9 mouse cellular contexts compared by ENCODE assay signal in the genomic region with DNA sequence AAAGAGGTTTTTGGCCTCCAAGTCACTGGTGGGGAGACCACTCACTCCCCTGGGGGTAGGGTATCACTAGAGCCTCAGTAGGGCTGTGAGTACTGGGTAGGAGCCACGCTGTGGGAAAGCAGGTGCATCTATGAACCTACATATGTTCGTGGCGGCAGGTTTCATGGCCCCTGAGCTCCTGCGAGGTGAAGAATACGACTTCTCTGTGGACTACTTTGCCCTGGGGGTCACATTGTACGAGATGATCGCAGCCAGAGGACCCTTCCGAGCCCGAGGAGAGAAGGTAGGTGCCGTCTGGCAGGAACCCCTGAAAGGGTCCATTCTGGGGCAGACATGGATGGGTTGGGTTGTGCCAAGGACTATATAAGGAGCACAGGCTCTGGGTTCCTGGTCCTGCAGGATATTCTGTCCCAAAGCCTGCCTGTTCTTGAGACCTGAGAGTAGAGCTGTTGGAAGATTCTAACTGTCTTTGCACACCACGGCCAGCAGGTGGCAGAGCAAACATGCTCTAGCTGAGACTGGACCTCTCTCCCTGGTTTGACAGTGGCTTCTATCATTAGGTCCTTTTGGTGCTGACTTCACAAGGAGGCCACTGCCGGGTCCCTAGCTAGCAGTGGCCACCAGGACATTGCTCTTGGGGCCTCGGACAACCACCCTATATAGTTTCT. TPM values are rescaled to one million over a fixed set of nuclear protein-coding genes. Genes with fewer than 3 reads are reported as not detected.
A peak's percentile ranks its signal among the peaks of the same experiment; 100 is the strongest.
DNase-seq lines count a peak whose midpoint lies in the region; ATAC-seq lines count a peak whose summit lies in the region.
"Had no signal": no experiment of that assay in that cellular context is flagged by ENCODE, and none has a peak within 500 bp of the region (broad histone marks: within the 10 kb centered on the region; RNA-seq: fewer than 3 reads in every experiment).

No protein-coding gene starts in this region.

- intact Hi-C loops in left cerebral cortex, postnatal 14 days (cut with DNase I), result loop anchor here (2.0 to 5.0 kb wide), 3 partner anchors 50 to 344 kb away; partner anchors contain the start of gene Cdc16

- H3K9ac ChIP-seq in midbrain, embryonic 16.5 days (ENCODE audit: low read depth, low read length), result no peak overlapping the region

- H3K36me3 ChIP-seq in midbrain, embryonic 16.5 days (ENCODE audit: control insufficient read depth, insufficient read depth, low read length), result no peaks in the 10 kb centered on the region

- peak; percentile 53 to 67 for DNase-seq in left cerebral cortex, adult 18-20 months (ENCODE audit: low spot score in 2 of 2)
- DNase-seq in left cerebral cortex, adult 11 months (ENCODE audit: low spot score), result no peak
- DNase-seq in ZHBTc4 (ENCODE audit: low read depth, low spot score), result peak; percentile 83
- peak; percentile 64 to 65 for DNase-seq in cerebellum, postnatal 36 days
- peak; percentile 73 for DNase-seq in heart, postnatal 4 days
- peak; percentile 43 to 59 for DNase-seq in left cerebral cortex, postnatal 14 days (ENCODE audit: low spot score in 2 of 2)
- peak; percentile 83 for DNase-seq in testis, postnatal 10 days (ENCODE audit: low spot score)

- ATAC-seq in midbrain, embryonic 16.5 days, result peak; percentile 42; the same call in 1 of the 2 replicates

- WGBS in midbrain, embryonic 16.5 days, result 61% methylated on average over 13 of the region's 13 CpGs

- no peaks in the 10 kb centered on the region for H3K9me3 ChIP-seq in midbrain, embryonic 16.5 days (replicated peaks; ENCODE audit: control insufficient read depth, low read length, poor library complexity, severe bottlenecking)

- H3K27ac ChIP-seq in midbrain, embryonic 16.5 days (ENCODE audit: low read length), result no peak overlapping the region

- no peak overlapping the region for H3K4me3 ChIP-seq in midbrain, embryonic 16.5 days (ENCODE audit: low read depth, low read length)
- H3K4me3 ChIP-seq: myocyte had no signal

- no peaks in the 10 kb centered on the region for H3K4me1 ChIP-seq in midbrain, embryonic 16.5 days (ENCODE audit: control insufficient read depth, insufficient read depth, low read length)

- H3K27me3 ChIP-seq in midbrain, embryonic 16.5 days (ENCODE audit: control insufficient read depth, insufficient read depth, low read depth, low read length), result no peaks in the 10 kb centered on the region

- H3K4me2 ChIP-seq in midbrain, embryonic 16.5 days (ENCODE audit: low read length), result no peak overlapping the region

RNA-seq across cellular contexts. Expression of gene Grk1, which starts 8.1 kb away (rescaled TPM):
- total RNA-seq in left cerebral cortex, adult 18-20 months (2021), result not detected
- total RNA-seq in heart, postnatal 4 days (2021), result under 1 TPM; 0.05 to 0.12 TPM
- total RNA-seq in left cerebral cortex, postnatal 14 days (2021), result not detected
- polyA plus RNA-seq in midbrain, embryonic 16.5 days (2015; fragmentation: Nextera tagmentation; extraction: Ambion mirVana), result not detected in 2 replicates

RNA-seq across cellular contexts. Expression of gene Atp4b, which starts 16.4 kb away (rescaled TPM):
- not detected for total RNA-seq in left cerebral cortex, adult 18-20 months (2021)
- total RNA-seq in heart, postnatal 4 days (2021), result not detected
- total RNA-seq in left cerebral cortex, postnatal 14 days (2021), result not detected
- polyA plus RNA-seq in midbrain, embryonic 16.5 days (2015; fragmentation: Nextera tagmentation; extraction: Ambion mirVana), result not detected in 2 replicates
- polyA plus RNA-seq: myocyte had no signal

RNA-seq across cellular contexts. Expression of gene Tmem255b, which starts 22.0 kb away (rescaled TPM):
- total RNA-seq in left cerebral cortex, adult 18-20 months (2021), result 1 to 10 TPM; 4.3 to 4.7 TPM
- total RNA-seq in heart, postnatal 4 days (2021), result 1 to 10 TPM; 9.2 to 9.3 TPM
- 1 to 10 TPM; 4.9 to 8.2 TPM for total RNA-seq in left cerebral cortex, postnatal 14 days (2021)
- 0.32 and 1.0 TPM in 2 replicates for polyA plus RNA-seq in midbrain, embryonic 16.5 days (2015; fragmentation: Nextera tagmentation; extraction: Ambion mirVana)
- polyA plus RNA-seq: myocyte had no signal
